Mouse (Mus musculus) forelimb bud, embryonic 11.5 days (tissue): Measurements from ENCODE around the gene Wipi1.

ENCODE experiments used
- DNase-seq: peaks from one replicate; pipeline ENCODE4 v3.0.0-alpha.2; 2012; ENCODE audit warnings: low read depth, low spot score

The Wipi1 gene

GRCm38 (mm10) chr11:109620356-109620755 is 8.6 kb upstream of the Wipi1 start:
- no peak for DNase-seq

- DNase-seq: peak; percentile 71
Observed at GRCm38 (mm10) chr11:109619055-109619454, 7.3 kb upstream of the Wipi1 start.

- DNase-seq: no peak
Observed at GRCm38 (mm10) chr11:109616766-109617165, 5.0 kb upstream of the Wipi1 start.

- DNase-seq: no peak
Observed at GRCm38 (mm10) chr11:109616352-109616751, 4.6 kb upstream of the Wipi1 start.

- no peak for DNase-seq
Observed at GRCm38 (mm10) chr11:109615286-109615685, 3.5 kb upstream of the Wipi1 start.

GRCm38 (mm10) chr11:109612871-109613529 is 1.2 kb upstream of the Wipi1 start:
- no peak for DNase-seq

GRCm38 (mm10) chr11:109610795-109611302 is 918 bp downstream of the Wipi1 start:
- DNase-seq: peak; percentile 60

- no peak for DNase-seq
Observed at GRCm38 (mm10) chr11:109610046-109610794, 1.5 kb downstream of the Wipi1 start.

- DNase-seq: no peak
Observed at GRCm38 (mm10) chr11:109608976-109609625, 2.7 kb downstream of the Wipi1 start.

GRCm38 (mm10) chr11:109607600-109607999 is 4.2 kb downstream of the Wipi1 start:
- DNase-seq: no peak

- DNase-seq: no peak
Observed at GRCm38 (mm10) chr11:109598778-109599570, 12.8 kb downstream of the Wipi1 start.

GRCm38 (mm10) chr11:109594761-109595160 is 17.0 kb downstream of the Wipi1 start:
- no peak for DNase-seq

- peak; percentile 83 for DNase-seq
Observed at GRCm38 (mm10) chr11:109593200-109593981, 18.4 kb downstream of the Wipi1 start.

GRCm38 (mm10) chr11:109591511-109591910 is 20.3 kb downstream of the Wipi1 start:
- DNase-seq: no peak

- DNase-seq: no peak
Observed at GRCm38 (mm10) chr11:109590012-109590411, 21.8 kb downstream of the Wipi1 start.

- no peak for DNase-seq
Observed at GRCm38 (mm10) chr11:109587638-109588374, 24.0 kb downstream of the Wipi1 start.

GRCm38 (mm10) chr11:109587019-109587418 is 24.7 kb downstream of the Wipi1 start:
- no peak for DNase-seq

- DNase-seq: no peak
Observed at GRCm38 (mm10) chr11:109586424-109586823, 25.3 kb downstream of the Wipi1 start.

- DNase-seq: peak; percentile 82
Observed at GRCm38 (mm10) chr11:109584843-109585713, 26.7 kb downstream of the Wipi1 start.
